Mouse (Mus musculus) right cerebral cortex, postnatal 10 days (tissue): ENCODE measurements at regions not wholly inside any gene's neighbourhood (a gene's known extent, or its start where the extent isn't known, plus 50 kb on each side); places are given as distances from the start of the nearest gene placed in this dataset.
A peak's percentile ranks its signal among the peaks of the same experiment; 100 is the strongest.

Experiments
- DNase-seq, 2 experiments: peaks; one replicate each; pipeline ENCODE4 v3.0.0; 2021; ENCODE audit warnings: low spot score in 2 of 2

- peak in 1 of 2 experiments; percentile 43 for DNase-seq
These were observed 53.0 kb upstream of the Bach1 start for GRCm38 (mm10) chr16:87645526-87646434.

- DNase-seq = no peak
These were observed 52.2 kb upstream of the Bach1 start for GRCm38 (mm10) chr16:87646435-87647062.
